Mouse (Mus musculus) CH12.LX (cell line): ENCODE measurements around the gene Slc24a5. TPM values are rescaled to one million over a fixed set of nuclear protein-coding genes. Genes with fewer than 3 reads are reported as not detected.

Source experiments
- DNase-seq: peaks from one replicate; pipeline ENCODE4 v3.0.0-alpha.2; 2013; ENCODE audit errors: extremely low read depth
- H3K27ac ChIP-seq: 2 replicates; pipeline ENCODE4 v1.5.1; 2012; ENCODE audit warnings: low read depth, mild to moderate bottlenecking, control low read depth, moderate library complexity; ENCODE audit not compliant: insufficient read depth
- H3K27me3 ChIP-seq: replicated peaks from 2 replicates; pipeline ENCODE3; 2012; ENCODE audit warnings: inconsistent platforms
- H3K36me3 ChIP-seq, 2 experiments: replicated peaks in 1 of 2; 2 replicates each; pipeline versions ENCODE3 to v1.6.1; 2012; ENCODE audit warnings: inconsistent platforms in 1 of 2, low read length in 1 of 2, mild to moderate bottlenecking in 1 of 2, mixed read lengths in 1 of 2, moderate library complexity in 1 of 2; ENCODE audit not compliant: control insufficient read depth in 1 of 2, insufficient read depth in 1 of 2
- H3K4me1 ChIP-seq, 2 experiments: 2 replicates each; pipeline ENCODE4 v1.6.1; 2012; ENCODE audit warnings: inconsistent platforms in 1 of 2, moderate library complexity in 1 of 2; ENCODE audit not compliant: insufficient read depth in 2 of 2, control insufficient read depth in 1 of 2
- H3K4me2 ChIP-seq: 2 replicates; pipeline ENCODE4 v1.6.1; 2012; ENCODE audit warnings: low read depth, mild to moderate bottlenecking, control low read depth; ENCODE audit not compliant: poor library complexity, insufficient read depth, severe bottlenecking
- H3K4me3 ChIP-seq, 3 experiments: fragments of 150-350 bp in 1 of 3; sonication (generic) in 1 of 3; replicated peaks in 1 of 3; 2 replicates each; pipeline versions ENCODE3 to v1.5.1; 2011 to 2012; ENCODE audit warnings: low read depth in 2 of 3, low read length in 2 of 3, mild to moderate bottlenecking in 2 of 3, moderate library complexity in 2 of 3, control low read depth in 1 of 3, improper control_type of control experiment in 1 of 3, inconsistent platforms in 1 of 3, mixed read lengths in 1 of 3; ENCODE audit not compliant: poor library complexity in 1 of 3
- H3K79me2 ChIP-seq: replicated peaks from 2 replicates; pipeline ENCODE4 v1.6.1; 2012; ENCODE audit warnings: mild to moderate bottlenecking, moderate library complexity; ENCODE audit not compliant: control insufficient read depth, poor library complexity, insufficient read depth, severe bottlenecking; ENCODE audit errors: extremely low read depth
- H3K9ac ChIP-seq: 2 replicates; pipeline ENCODE4 v1.6.1; 2012; ENCODE audit warnings: low read depth, mild to moderate bottlenecking, control low read depth, moderate library complexity; ENCODE audit not compliant: insufficient read depth
- H3K9me3 ChIP-seq: replicated peaks from 2 replicates; pipeline ENCODE3; 2012; ENCODE audit warnings: low read length, inconsistent platforms, mixed read lengths
- BHLHE40 ChIP-seq: IDR thresholded peaks from 2 replicates; pipeline ENCODE4 v1.6.1; 2011; ENCODE audit warnings: mild to moderate bottlenecking, low read depth, low read length, improper control_type of control experiment
- CHD1 ChIP-seq: IDR thresholded peaks from 2 replicates; pipeline ENCODE4 v1.6.1; 2012; ENCODE audit warnings: low read depth, low read length, improper control_type of control experiment, inconsistent platforms
- CHD2 ChIP-seq: IDR thresholded peaks from 2 replicates; pipeline ENCODE4 v1.6.1; 2011; ENCODE audit warnings: low read length, improper control_type of control experiment
- E2F4 ChIP-seq: IDR thresholded peaks from 2 replicates; pipeline ENCODE4 v1.6.1; 2011; ENCODE audit warnings: low read depth, low read length, improper control_type of control experiment; ENCODE audit not compliant: insufficient replicate concordance
- ELF1 ChIP-seq: IDR thresholded peaks from 2 replicates; pipeline ENCODE4 v1.6.1; 2014; ENCODE audit warnings: low read depth, mild to moderate bottlenecking, inconsistent platforms, low read length, improper control_type of control experiment
- EP300 ChIP-seq: IDR thresholded peaks from 2 replicates; pipeline ENCODE4 v1.6.1; 2011; ENCODE audit warnings: low read length, improper control_type of control experiment
- ETS1 ChIP-seq: conservative IDR thresholded peaks from 2 replicates; pipeline ENCODE4 v1.6.1; 2012; ENCODE audit warnings: low read depth, mild to moderate bottlenecking, inconsistent platforms, low read length, improper control_type of control experiment, moderate library complexity
- GABPA ChIP-seq: IDR thresholded peaks from 2 replicates; pipeline ENCODE4 v1.6.1; 2012; ENCODE audit warnings: low read depth, low read length, improper control_type of control experiment, inconsistent platforms; ENCODE audit not compliant: insufficient replicate concordance
- IRF4 ChIP-seq: IDR thresholded peaks from 2 replicates; pipeline ENCODE4 v1.6.1; 2014; ENCODE audit warnings: low read depth, mild to moderate bottlenecking, inconsistent platforms, low read length, improper control_type of control experiment
- JUN ChIP-seq: IDR thresholded peaks from 2 replicates; pipeline ENCODE4 v1.6.1; 2011; ENCODE audit warnings: low read depth, mild to moderate bottlenecking, low read length, improper control_type of control experiment, moderate library complexity; ENCODE audit not compliant: insufficient read depth
- KAT2A ChIP-seq: IDR thresholded peaks from 2 replicates; pipeline ENCODE4 v1.6.1; 2012; ENCODE audit warnings: low read length, improper control_type of control experiment, inconsistent platforms; ENCODE audit not compliant: insufficient replicate concordance
- MAFK ChIP-seq: IDR thresholded peaks from 2 replicates; pipeline ENCODE4 v1.6.1; 2011; ENCODE audit warnings: low read length, improper control_type of control experiment; ENCODE audit not compliant: insufficient replicate concordance
- MAX ChIP-seq: IDR thresholded peaks from 2 replicates; pipeline ENCODE4 v1.6.1; 2011; ENCODE audit warnings: low read length, improper control_type of control experiment
- MAZ ChIP-seq: IDR thresholded peaks from 2 replicates; pipeline ENCODE4 v1.6.1; 2012; ENCODE audit warnings: low read depth, mild to moderate bottlenecking, inconsistent platforms, low read length, improper control_type of control experiment, moderate library complexity
- NELFE ChIP-seq: IDR thresholded peaks from 2 replicates; pipeline ENCODE4 v1.6.1; 2011; ENCODE audit warnings: low read depth, low read length, improper control_type of control experiment
- NRF1 ChIP-seq: IDR thresholded peaks from 2 replicates; pipeline ENCODE4 v1.6.1; 2014; ENCODE audit warnings: low read depth, mild to moderate bottlenecking, inconsistent platforms, low read length, improper control_type of control experiment, moderate library complexity
- POLR2A ChIP-seq: IDR thresholded peaks from 2 replicates; pipeline ENCODE4 v1.6.1; 2011; ENCODE audit warnings: low read depth, mild to moderate bottlenecking, improper control_type of control experiment, low read length
- SMC3 ChIP-seq: IDR thresholded peaks from 2 replicates; pipeline ENCODE4 v1.6.1; 2011; ENCODE audit warnings: low read depth, low read length, improper control_type of control experiment
- TBP ChIP-seq: conservative IDR thresholded peaks from 2 replicates; pipeline ENCODE4 v1.6.1; 2011; ENCODE audit warnings: low read depth, low read length, improper control_type of control experiment
- TCF12 ChIP-seq: IDR thresholded peaks from 2 replicates; pipeline ENCODE4 v1.6.1; 2014; ENCODE audit warnings: low read depth, mild to moderate bottlenecking, inconsistent platforms, low read length, improper control_type of control experiment
- USF2 ChIP-seq: conservative IDR thresholded peaks from 2 replicates; pipeline ENCODE4 v1.6.1; 2011; ENCODE audit warnings: low read depth, low read length, improper control_type of control experiment
- ZC3H11A ChIP-seq: IDR thresholded peaks from 2 replicates; pipeline ENCODE4 v1.6.1; 2012; ENCODE audit warnings: low read depth, mild to moderate bottlenecking, inconsistent platforms, low read length, improper control_type of control experiment
- ZMIZ1 ChIP-seq: IDR thresholded peaks from 2 replicates; pipeline ENCODE4 v1.6.1; 2012; ENCODE audit warnings: low read depth, mild to moderate bottlenecking, inconsistent platforms, low read length, improper control_type of control experiment
- dilution Hi-C: fragments of 300-500 bp; cut with MboI; formaldehyde crosslinking; loops from 2 replicates; pipeline ENCODE4 v1.14.3; 2020; ENCODE audit warnings: low sequenced_read_pairs; ENCODE audit not compliant: extremely low pct_unique_long_range_greater_than_20kb, extremely low pct_ligation_motif_present
- in situ Hi-C: fragments of 300-500 bp; cut with MboI; formaldehyde crosslinking; loops from 3 replicates; pipeline ENCODE4 v1.14.3; 2019; ENCODE audit warnings: low sequenced_read_pairs, low pct_ligation_motif_present, low pct_unique_long_range_greater_than_20kb, mixed read lengths
- polyA plus RNA-seq: library from polyadenylated mRNA; unstranded; fragments of >175 nt; gene quantifications from 2 replicates; pipeline ENCODE4 v1.2.1, GENCODE M21; 2012; ENCODE audit warnings: low read depth; ENCODE audit not compliant: insufficient read length
- total RNA-seq, 2 experiments: library from RNA; depleted of rRNA; stranded (reverse); fragments of 300-350 nt in 1 of 2; fragments of >200 nt in 1 of 2; gene quantifications; 2 replicates each; pipeline ENCODE4 v1.2.3; 2012 to 2014

The Slc24a5 gene
- total and polyA plus RNA-seq, 3 experiments: not detected

GRCm38 (mm10) chr2:125119381-125120110, 51.6 kb downstream of the Slc24a5 start:
- no peaks in the 10 kb centered on the region for H3K4me1 ChIP-seq
- H3K4me3 ChIP-seq: no peak overlapping the region
- no peak overlapping the region for H3K4me2 ChIP-seq
- H3K79me2 ChIP-seq: no peaks in the 10 kb centered on the region
- H3K9me3 ChIP-seq: peaks cover 7% of the 10 kb centered on the region
- dilution Hi-C loops (no loop called here), in situ Hi-C loops (no loop called here)
- no peaks in the 10 kb centered on the region for H3K27me3 ChIP-seq
- DNase-seq: no peak
- no peak for TF ChIP-seq ZMIZ1
- TF ChIP-seq NELFE: no peak
- TF ChIP-seq E2F4: no peak
- TF ChIP-seq ZC3H11A: no peak
- no peak for TF ChIP-seq ETS1
- TF ChIP-seq ELF1: no peak
- TF ChIP-seq EP300: no peak
- no peak for TF ChIP-seq NRF1
- TF ChIP-seq CHD2: no peak
- no peak overlapping the region for H3K9ac ChIP-seq
- H3K27ac ChIP-seq: no peak overlapping the region
- H3K36me3 ChIP-seq: no peaks in the 10 kb centered on the region

- DNase-seq: no peak
- Histone ChIP-seq H3K79me2 (no peaks in the 10 kb centered on the region), H3K9ac (no peak overlapping the region), H3K4me3 (no peak overlapping the region), H3K27ac (no peak overlapping the region), H3K4me1 (no peaks in the 10 kb centered on the region), H3K27me3 (no peaks in the 10 kb centered on the region)
- in situ Hi-C loops (no loop called here), dilution Hi-C loops (no loop called here)
- TF ChIP-seq ZMIZ1: no peak
- TF ChIP-seq BHLHE40: no peak
- TF ChIP-seq MAZ: no peak
- TF ChIP-seq IRF4: no peak
- TF ChIP-seq GABPA: no peak
- no peak for TF ChIP-seq USF2
- no peak for TF ChIP-seq MAX
- TF ChIP-seq NRF1: no peak
- no peak for TF ChIP-seq TBP
- TF ChIP-seq JUN: no peak
- TF ChIP-seq NELFE: no peak
- TF ChIP-seq MAFK: no peak
- no peak for TF ChIP-seq CHD1
- no peak for TF ChIP-seq POLR2A
- TF ChIP-seq SMC3: no peak
- TF ChIP-seq TCF12: no peak
- TF ChIP-seq KAT2A: no peak
- TF ChIP-seq, all 38 proteins: peak for 0
- no peaks in the 10 kb centered on the region for H3K36me3 ChIP-seq
- no peak overlapping the region for H3K4me2 ChIP-seq
- peaks cover 13% of the 10 kb centered on the region for H3K9me3 ChIP-seq
Measured at GRCm38 (mm10) chr2:125122288-125122623, 54.3 kb downstream of the Slc24a5 start.
